Mouse (Mus musculus): ENCODE results near the gene Osbp2.
"Not testable (repeated sequence)": the region's sequence is repeated elsewhere in the genome, so short reads cannot be mapped to it uniquely, and the experiment has no call there.

Gene Osbp2

GRCm38 (mm10) chr11:3863454-3864112, at the start of gene Osbp2:
Gene Osbp2, minus strand, starts transcription at chr11:3863903.
- peak; percentile 84 for DNase-seq

GRCm38 (mm10) chr11:3912875-3913271, 49.2 kb upstream of the Osbp2 start:
- DNase-seq, result peak; percentile 39

- DNase-seq, result peak; percentile 43
These were observed 48.6 kb upstream of the Osbp2 start for GRCm38 (mm10) chr11:3912100-3912874.

GRCm38 (mm10) chr11:3911440-3911839, 47.7 kb upstream of the Osbp2 start:
- DNase-seq, result not testable (repeated sequence)

GRCm38 (mm10) chr11:3910513-3911310, 47.0 kb upstream of the Osbp2 start:
- DNase-seq, result no peak

- DNase-seq, result no peak
These were observed 45.5 kb upstream of the Osbp2 start for GRCm38 (mm10) chr11:3909236-3909635.

GRCm38 (mm10) chr11:3905446-3905845, 41.7 kb upstream of the Osbp2 start:
- DNase-seq, result no peak

- no peak for DNase-seq
These were observed 41.0 kb upstream of the Osbp2 start for GRCm38 (mm10) chr11:3904673-3905072.

GRCm38 (mm10) chr11:3903046-3903445, 39.3 kb upstream of the Osbp2 start:
- peak; percentile 87 for DNase-seq

- no peak for DNase-seq
These were observed 38.8 kb upstream of the Osbp2 start for GRCm38 (mm10) chr11:3902516-3902915.

- DNase-seq, result no peak
These were observed 36.6 kb upstream of the Osbp2 start for GRCm38 (mm10) chr11:3900296-3900695.

- DNase-seq, result no peak
These were observed 32.2 kb upstream of the Osbp2 start for GRCm38 (mm10) chr11:3895933-3896332.

GRCm38 (mm10) chr11:3895458-3895857, 31.8 kb upstream of the Osbp2 start:
- DNase-seq, result no peak

GRCm38 (mm10) chr11:3894406-3895281, 30.9 kb upstream of the Osbp2 start, which contains the start of the genes 4921536K21Rik and Dusp18:
Gene 4921536K21Rik, minus strand, starts transcription at chr11:3895098.
Gene Dusp18, plus strand, starts transcription at chr11:3895240.
- peak; percentile 95 for DNase-seq

GRCm38 (mm10) chr11:3893970-3894369, 30.3 kb upstream of the Osbp2 start:
- DNase-seq, result no peak

- no peak for DNase-seq
These were observed 23.6 kb upstream of the Osbp2 start for GRCm38 (mm10) chr11:3887331-3887730.

- DNase-seq, result no peak
These were observed 20.0 kb upstream of the Osbp2 start for GRCm38 (mm10) chr11:3883711-3884110.

- peak; percentile 84 for DNase-seq
These were observed 16.1 kb upstream of the Osbp2 start for GRCm38 (mm10) chr11:3879836-3880235.

- no peak for DNase-seq
These were observed 15.0 kb upstream of the Osbp2 start for GRCm38 (mm10) chr11:3878660-3879059.

GRCm38 (mm10) chr11:3876419-3876818, 12.7 kb upstream of the Osbp2 start:
- no peak for DNase-seq

- DNase-seq, result no peak
These were observed 640 bp upstream of the Osbp2 start for GRCm38 (mm10) chr11:3864343-3864742.

Data from kidney, postnatal 10 days (tissue).